ENCODE assay signal across 8 mouse cellular contexts in genomic region chr4:138217951-138218685, GRCm38 (mm10). TPM values are rescaled to one million over a fixed set of nuclear protein-coding genes. Genes with fewer than 3 reads are reported as not detected.
DNase-seq lines count a peak whose midpoint lies in the region; ATAC-seq and TF ChIP-seq lines count a peak whose summit lies in the region.

No protein-coding gene starts in this region.

- no peaks in the 10 kb centered on the region for H3K9me3 ChIP-seq in forebrain, embryonic 10.5 days
- H3K9me3 ChIP-seq in liver, embryonic 11.5 days (ENCODE audit: control insufficient read depth, low read length), result no peaks in the 10 kb centered on the region

- no peak for TF ChIP-seq EP300 in heart, adult 2 months (IDR thresholded peaks at IDR 0.05; ENCODE audit: insufficient read depth, low read depth, low read length)

- H3K27ac ChIP-seq in heart, adult 2 months, result peak overlapping the region; percentile 89
- H3K27ac ChIP-seq in forebrain, embryonic 10.5 days, result peak overlapping the region; percentile 100
- peak overlapping the region; percentile 95 for H3K27ac ChIP-seq in liver, embryonic 11.5 days (ENCODE audit: low read depth, low read length)

- peak overlapping the region; percentile 91 for H3K4me2 ChIP-seq in liver, embryonic 11.5 days

- ATAC-seq in liver, embryonic 11.5 days (replicated peaks; ENCODE audit: low FRiP score), result no peak
- ATAC-seq in megakaryocyte progenitor cell, adult 5-6 weeks (replicated peaks; ENCODE audit: poor library complexity), result no peak

- intact Hi-C loops in heart, adult 2 months (cut with DNase I), result loop anchor here (5.0 kb wide), 1 partner anchor 209 kb away; no protein-coding TSS in a partner anchor
- intact Hi-C loops in heart, postnatal 36 days (cut with DNase I), result no loop called here

- TF ChIP-seq CTCF in heart, adult 2 months (IDR thresholded peaks at IDR 0.05), result no peak

- WGBS in heart, adult 2 months, result 46% methylated on average over 11 of the region's 11 CpGs
- 88% methylated on average over 11 of the region's 11 CpGs for WGBS in forebrain, embryonic 10.5 days
- 63% methylated on average over 11 of the region's 11 CpGs for whole genome bisulfite sequencing in liver, embryonic 11.5 days

- peaks cover 14% of the 10 kb centered on the region for H3K4me1 ChIP-seq in heart, adult 2 months (ENCODE audit: control insufficient read depth, insufficient read depth, low read length)
- peaks cover 34% of the 10 kb centered on the region for H3K4me1 ChIP-seq in forebrain, embryonic 10.5 days
- peaks cover 37% of the 10 kb centered on the region for H3K4me1 ChIP-seq in liver, embryonic 11.5 days (replicated peaks; ENCODE audit: control insufficient read depth, insufficient read depth, low read length)

- peaks cover 26% of the 10 kb centered on the region for H3K36me3 ChIP-seq in heart, adult 2 months (ENCODE audit: control insufficient read depth, insufficient read depth, low read length)
- H3K36me3 ChIP-seq in forebrain, embryonic 10.5 days (replicated peaks), result peaks cover 46% of the 10 kb centered on the region
- H3K36me3 ChIP-seq in liver, embryonic 11.5 days (ENCODE audit: control insufficient read depth, insufficient read depth, low read length), result peaks cover 10% of the 10 kb centered on the region; the same call in 1 of the 2 replicates

- H3K9ac ChIP-seq in heart, adult 2 months (ENCODE audit: low read depth, low read length), result peak overlapping the region; percentile 58
- H3K9ac ChIP-seq in liver, embryonic 11.5 days (ENCODE audit: low read depth, low read length), result peak overlapping the region; percentile 97

- H3K79me2 ChIP-seq in heart, adult 2 months (replicated peaks; ENCODE audit: control insufficient read depth, insufficient read depth, low read length), result peaks cover 10% of the 10 kb centered on the region

- no peaks in the 10 kb centered on the region for H3K27me3 ChIP-seq in heart, adult 2 months (ENCODE audit: control insufficient read depth, insufficient read depth, low read length)
- no peaks in the 10 kb centered on the region for H3K27me3 ChIP-seq in forebrain, embryonic 10.5 days (ENCODE audit: poor library complexity, severe bottlenecking)
- H3K27me3 ChIP-seq in liver, embryonic 11.5 days (replicated peaks; ENCODE audit: control insufficient read depth, insufficient read depth, low read length), result no peaks in the 10 kb centered on the region

- TF ChIP-seq POLR2A in heart, adult 2 months (IDR thresholded peaks at IDR 0.05; ENCODE audit: insufficient read depth, low read depth, low read length), result no peak

- no peak for DNase-seq in heart, adult 2 months
- DNase-seq in heart, postnatal 36 days, result no peak
- DNase-seq in 416B (ENCODE audit: low read depth), result peak; percentile 51
- no peak for DNase-seq in forebrain, embryonic 10.5 days (ENCODE audit: extremely low spot score, low spot score)
- no peak for DNase-seq in liver, embryonic 11.5 days (ENCODE audit: low spot score)
- no peak for DNase-seq in embryo, embryonic 11 days
- no peak for DNase-seq in retina, postnatal 1 day

- H3K4me3 ChIP-seq in heart, adult 2 months, result peak overlapping the region; percentile 97
- H3K4me3 ChIP-seq in forebrain, embryonic 10.5 days, result peak overlapping the region; percentile 91
- H3K4me3 ChIP-seq in liver, embryonic 11.5 days (ENCODE audit: low read depth, low read length), result peak overlapping the region; percentile 97

RNA-seq across cellular contexts. Expression of gene Hp1bp3, which starts 2.0 kb away (rescaled TPM):
- total RNA-seq in heart, adult 2 months (2021), result 10 to 100 TPM; 74.7 to 85.0 TPM
- 48.0 and 83.9 TPM in 2 replicates for polyA plus RNA-seq in heart, adult 2 months (2012; rRNA removed)
- total RNA-seq in heart, postnatal 36 days (2021), result 10 to 100 TPM; 77.5 to 87.7 TPM
- 147 and 152 TPM in 2 replicates for polyA plus RNA-seq in forebrain, embryonic 10.5 days (2016; fragmentation: Nextera tagmentation; extraction: Ambion mirVana)
- polyA plus RNA-seq in liver, embryonic 11.5 days (2014; fragmentation: Nextera tagmentation; extraction: Ambion mirVana), result 78.3 and 80.4 TPM in 2 replicates
- 147 and 172 TPM in 2 replicates for total RNA-seq in megakaryocyte progenitor cell, adult 5-6 weeks (2015)
- 214 and 274 TPM in 2 replicates for total RNA-seq in megakaryocyte progenitor cell, adult 5-6 weeks (2017)

RNA-seq across cellular contexts. Expression of gene Sh2d5, which starts 32.1 kb away (rescaled TPM):
- not detected for total RNA-seq in heart, adult 2 months (2021)
- 0.16 and 0.20 TPM in 2 replicates for polyA plus RNA-seq in heart, adult 2 months (2012; rRNA removed)
- not detected for total RNA-seq in heart, postnatal 36 days (2021)
- 0.23 and 0.47 TPM in 2 replicates for polyA plus RNA-seq in forebrain, embryonic 10.5 days (2016; fragmentation: Nextera tagmentation; extraction: Ambion mirVana)
- polyA plus RNA-seq in liver, embryonic 11.5 days (2014; fragmentation: Nextera tagmentation; extraction: Ambion mirVana), result 0.81 and 0.99 TPM in 2 replicates
- 19.4 and 21.1 TPM in 2 replicates for total RNA-seq in megakaryocyte progenitor cell, adult 5-6 weeks (2015)
- 20.9 and 26.0 TPM in 2 replicates for total RNA-seq in megakaryocyte progenitor cell, adult 5-6 weeks (2017)

RNA-seq across cellular contexts. Expression of gene Kif17, which starts 32.1 kb away (rescaled TPM):
- under 1 TPM in 1 of 2 experiments, not detected in 1; 0.18 TPM for total RNA-seq in heart, adult 2 months (2021)
- 0.29 and 0.55 TPM in 2 replicates for polyA plus RNA-seq in heart, adult 2 months (2012; rRNA removed)
- total RNA-seq in heart, postnatal 36 days (2021), result under 1 TPM in 1 of 2 experiments, not detected in 1; 0.08 TPM
- polyA plus RNA-seq in forebrain, embryonic 10.5 days (2016; fragmentation: Nextera tagmentation; extraction: Ambion mirVana), result 0.25 and 0.39 TPM in 2 replicates
- 0.34 and 0.58 TPM in 2 replicates for polyA plus RNA-seq in liver, embryonic 11.5 days (2014; fragmentation: Nextera tagmentation; extraction: Ambion mirVana)
- 4.0 and 4.8 TPM in 2 replicates for total RNA-seq in megakaryocyte progenitor cell, adult 5-6 weeks (2015)
- 4.6 and 5.1 TPM in 2 replicates for total RNA-seq in megakaryocyte progenitor cell, adult 5-6 weeks (2017)

Comparison
In these comparisons a context has a peak if more than half of its experiments do, and no peak if none do; other contexts are left out.
1. RNA of gene Sh2d5, which starts 32.1 kb away (total RNA-seq): 19.4 to 26.0 TPM in megakaryocyte progenitor cell, adult 5-6 weeks; not detected in heart, postnatal 36 days and not detected in heart, adult 2 months; every median in the first group is over 10 times any median in the second.
2. RNA of gene Kif17, which starts 32.1 kb away (total RNA-seq): 4.0 to 5.1 TPM in megakaryocyte progenitor cell, adult 5-6 weeks; 0.18 TPM in heart, adult 2 months and 0.08 TPM in heart, postnatal 36 days; every median in the first group is over 4 times any median in the second.
3. Peak in every context shown above with its lines, with median percentiles within 50 percentile points of each other: H3K27ac ChIP-seq and H3K4me3 ChIP-seq.